ENCODE assay signal across 1 mouse cellular context in genomic region chr17:25045281-25045680, GRCm38 (mm10).
TF ChIP-seq lines count a peak whose summit lies in the region.

No protein-coding gene starts in this region.

TF ChIP-seq in CH12.LX, 34 proteins besides CTCF, POLR2A, EP300 and RAD21 (continued from another document):
- TF ChIP-seq BHLHE40 (IDR thresholded peaks at IDR 0.05; ENCODE audit: low read depth, low read length) = peak; percentile 10; the same call in 1 of the 2 replicates
- no peak for TF ChIP-seq ZC3H11A (IDR thresholded peaks at IDR 0.05; ENCODE audit: low read depth, low read length)
- no peak for TF ChIP-seq GABPA (IDR thresholded peaks at IDR 0.05; ENCODE audit: insufficient replicate concordance, low read depth, low read length)
- no peak for TF ChIP-seq SMC3 (IDR thresholded peaks at IDR 0.05; ENCODE audit: low read depth, low read length)
TF ChIP-seq in CH12.LX: peak in this region for 4.
